Mouse (Mus musculus) embryonic facial prominence, embryonic 15.5 days (tissue): ENCODE measurements at regions not wholly inside any gene's neighbourhood (a gene's known extent, or its start where the extent isn't known, plus 50 kb on each side); places are given as distances from the start of the nearest gene placed in this dataset.

Experiments used
- ATAC-seq: fragments of 200-750 bp; cut with Nextera tagmentation; 2 replicates; pipeline ENCODE4 v1.8.0; 2017; ENCODE audit warnings: low read depth, moderate TSS enrichment; ENCODE audit not compliant: insufficient number of reproducible peaks, low FRiP score, low TSS enrichment
- H3K27ac ChIP-seq: fragments of 300-500 bp; sonication (generic); replicated peaks from 2 replicates; pipeline ENCODE4 v1.5.1; 2015; ENCODE audit warnings: mild to moderate bottlenecking, inconsistent platforms
- H3K27me3 ChIP-seq: fragments of 300-500 bp; sonication (generic); 2 replicates; pipeline ENCODE4 v1.6.1; 2015; ENCODE audit warnings: inconsistent platforms
- H3K36me3 ChIP-seq: fragments of 300-500 bp; sonication (generic); 2 replicates; pipeline ENCODE4 v1.6.1; 2015; ENCODE audit warnings: mild to moderate bottlenecking, inconsistent platforms
- H3K4me1 ChIP-seq: fragments of 300-500 bp; sonication (generic); 2 replicates; pipeline ENCODE4 v1.6.1; 2015; ENCODE audit warnings: inconsistent platforms
- H3K4me2 ChIP-seq: fragments of 300-500 bp; sonication (generic); replicated peaks from 2 replicates; pipeline ENCODE4 v1.6.1; 2015; ENCODE audit warnings: mild to moderate bottlenecking, inconsistent platforms
- H3K4me3 ChIP-seq: fragments of 300-500 bp; sonication (generic); replicated peaks from 2 replicates; pipeline ENCODE4 v1.5.1; 2015; ENCODE audit warnings: mild to moderate bottlenecking, inconsistent platforms
- H3K9ac ChIP-seq: fragments of 300-500 bp; sonication (generic); 2 replicates; pipeline ENCODE4 v1.6.1; 2015; ENCODE audit warnings: inconsistent platforms
- H3K9me3 ChIP-seq: fragments of 300-500 bp; sonication (generic); replicated peaks from 2 replicates; pipeline ENCODE4 v1.6.1; 2016; ENCODE audit warnings: inconsistent platforms
- WGBS: fragments of 180-500 bp; shearing (Covaris S2); methylation state at CpG from one replicate; pipeline ENCODE4 v1.1.7; 2015; 5-methylcytosine and 5-hydroxymethylcytosine counted together

DNA sequence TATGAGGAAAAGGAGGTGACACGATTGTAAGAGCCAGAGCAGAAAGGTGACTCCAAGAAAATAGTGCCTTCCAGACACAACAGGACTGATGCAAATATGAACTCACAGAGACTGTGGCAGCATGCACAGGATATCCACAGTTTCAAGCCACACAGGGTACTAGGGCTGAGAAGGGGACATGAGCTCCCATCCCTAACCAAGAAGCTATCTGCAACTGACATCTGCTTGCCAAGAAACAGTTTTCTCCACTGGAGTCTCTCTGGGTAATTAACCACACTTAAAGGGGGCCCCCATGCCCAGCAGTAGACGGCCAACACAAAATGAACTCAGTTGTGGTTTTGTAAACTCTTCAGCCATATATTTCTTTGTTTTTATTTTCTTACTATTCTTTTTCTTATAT lies 176.1 kb downstream of the Gm11361 start:
- Histone ChIP-seq H3K9ac (no peak overlapping the region), H3K4me1 (no peaks in the 10 kb centered on the region), H3K4me3 (no peak overlapping the region), H3K27ac (no peak overlapping the region), H3K27me3 (no peaks in the 10 kb centered on the region), H3K4me2 (no peak overlapping the region), H3K36me3 (no peaks in the 10 kb centered on the region), H3K9me3 (no peaks in the 10 kb centered on the region)
- ATAC-seq, result no peak
- WGBS, result 43% methylated on average over 2 of the region's 2 CpGs

DNA sequence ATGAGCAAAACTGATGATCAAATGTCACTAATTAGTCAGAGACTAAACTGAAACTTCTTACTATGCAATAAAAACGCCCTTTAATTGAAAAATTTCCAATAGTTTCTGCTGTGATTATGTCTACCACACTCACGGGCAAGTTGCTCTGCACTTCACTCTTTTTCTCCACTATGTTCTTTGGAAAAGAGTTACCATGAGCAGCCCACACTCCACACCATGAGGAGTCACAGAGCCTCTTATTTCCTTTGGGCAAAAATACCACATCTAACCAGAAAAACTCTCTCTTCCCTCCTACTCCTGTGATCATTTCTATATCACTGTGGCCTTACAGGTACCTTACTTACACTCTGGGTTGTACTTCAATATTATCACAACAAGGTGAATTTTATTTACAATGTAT lies 174.7 kb downstream of the Gm11361 start:
- H3K4me1 ChIP-seq, result no peaks in the 10 kb centered on the region
- H3K9ac ChIP-seq, result no peak overlapping the region
- no peak overlapping the region for H3K27ac ChIP-seq
- H3K27me3 ChIP-seq, result no peaks in the 10 kb centered on the region
- no peak overlapping the region for H3K4me3 ChIP-seq
- no peaks in the 10 kb centered on the region for H3K36me3 ChIP-seq
- no peak for ATAC-seq
- WGBS, result 63% methylated on average over 2 of the region's 2 CpGs
- H3K4me2 ChIP-seq, result no peak overlapping the region
- H3K9me3 ChIP-seq, result no peaks in the 10 kb centered on the region

DNA sequence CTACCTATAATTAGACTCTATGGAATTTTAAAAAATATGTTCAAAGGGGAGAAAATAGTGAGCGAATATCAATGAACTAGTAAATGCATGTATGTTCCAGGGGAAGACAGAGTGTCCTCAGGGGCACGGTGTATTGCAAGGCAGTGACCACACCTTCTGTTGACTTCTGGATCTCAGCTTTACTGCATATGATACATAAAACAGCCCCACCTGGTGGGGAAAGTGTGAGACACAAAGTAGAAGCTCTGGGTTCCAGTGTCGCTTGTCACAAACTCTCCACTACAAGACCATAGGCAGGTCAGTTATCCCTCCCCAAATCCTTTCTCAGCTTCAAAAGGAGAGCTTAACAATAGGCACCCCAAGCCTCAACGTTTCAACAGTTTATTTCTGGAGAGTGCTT lies 168.8 kb downstream of the Gm11361 start:
- no peak for ATAC-seq
- Histone ChIP-seq H3K9me3 (no peaks in the 10 kb centered on the region), H3K36me3 (no peaks in the 10 kb centered on the region), H3K4me1 (no peaks in the 10 kb centered on the region), H3K27ac (no peak overlapping the region), H3K4me2 (no peak overlapping the region), H3K4me3 (no peak overlapping the region), H3K9ac (no peak overlapping the region), H3K27me3 (no peaks in the 10 kb centered on the region)
- 70% methylated on average over 4 of the region's 4 CpGs for WGBS

DNA sequence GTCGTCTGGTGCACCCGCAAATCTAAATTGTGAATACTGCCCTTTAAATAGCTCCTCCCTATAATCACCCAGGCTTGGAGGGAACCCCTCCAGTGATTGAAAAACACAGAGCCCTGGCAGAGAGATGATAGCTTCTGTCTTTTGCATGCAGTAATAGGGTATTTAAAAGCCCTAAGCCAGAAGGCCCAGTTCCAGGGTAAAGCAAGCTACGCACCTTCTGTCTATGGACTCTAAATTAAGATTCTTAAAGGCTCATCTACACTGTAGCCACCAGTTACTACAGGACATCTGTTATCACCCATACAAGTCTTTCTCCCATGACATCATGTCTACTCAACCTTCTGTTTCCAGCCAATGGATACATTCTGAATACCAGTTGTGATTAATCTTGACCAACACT lies 167.8 kb downstream of the Gm11361 start:
- Histone ChIP-seq H3K9ac (no peak overlapping the region), H3K36me3 (no peaks in the 10 kb centered on the region), H3K27me3 (no peaks in the 10 kb centered on the region), H3K4me2 (no peak overlapping the region), H3K4me1 (no peaks in the 10 kb centered on the region), H3K4me3 (no peak overlapping the region), H3K9me3 (no peaks in the 10 kb centered on the region), H3K27ac (no peak overlapping the region)
- no peak for ATAC-seq
- WGBS, result 82% methylated on average over 3 of the region's 3 CpGs

DNA sequence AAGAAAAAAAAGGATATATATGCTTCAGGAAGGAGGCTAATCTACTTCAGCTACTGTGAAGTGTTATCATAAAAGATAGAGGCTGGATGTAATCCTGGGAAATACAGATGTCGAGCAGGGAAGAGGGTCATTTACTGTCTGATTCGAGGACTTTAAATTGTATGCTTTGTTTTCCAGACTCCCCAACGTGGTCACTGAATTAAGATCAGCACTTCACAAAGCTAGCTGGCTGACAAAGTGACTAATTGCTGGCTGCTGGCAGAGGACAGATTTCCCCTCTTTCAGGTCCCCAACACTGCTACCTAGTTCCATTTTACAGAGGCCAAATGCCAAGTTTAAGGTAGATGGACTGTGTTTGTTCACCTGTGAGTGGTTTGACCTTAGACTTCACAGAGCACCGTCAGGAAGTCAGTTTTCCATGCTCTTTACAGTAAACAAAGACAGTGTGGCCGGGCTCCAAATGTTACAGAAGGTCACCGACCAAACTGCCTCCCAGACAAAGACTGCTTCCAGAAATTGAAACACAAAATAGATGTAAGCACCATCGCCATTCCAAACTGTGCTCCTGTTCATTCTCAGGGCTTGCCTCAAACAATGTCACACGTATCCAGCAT lies 167.2 kb downstream of the Gm11361 start:
- no peak overlapping the region for H3K4me3 ChIP-seq
- no peaks in the 10 kb centered on the region for H3K9me3 ChIP-seq
- no peak overlapping the region for H3K27ac ChIP-seq
- no peak overlapping the region for H3K9ac ChIP-seq
- peaks cover under 1% of the 10 kb centered on the region; the same call in 1 of the 2 replicates for H3K4me1 ChIP-seq
- no peaks in the 10 kb centered on the region for H3K27me3 ChIP-seq
- no peak for ATAC-seq
- H3K4me2 ChIP-seq, result no peak overlapping the region
- no peaks in the 10 kb centered on the region for H3K36me3 ChIP-seq
- 41% methylated on average over 8 of the region's 8 CpGs for WGBS

DNA sequence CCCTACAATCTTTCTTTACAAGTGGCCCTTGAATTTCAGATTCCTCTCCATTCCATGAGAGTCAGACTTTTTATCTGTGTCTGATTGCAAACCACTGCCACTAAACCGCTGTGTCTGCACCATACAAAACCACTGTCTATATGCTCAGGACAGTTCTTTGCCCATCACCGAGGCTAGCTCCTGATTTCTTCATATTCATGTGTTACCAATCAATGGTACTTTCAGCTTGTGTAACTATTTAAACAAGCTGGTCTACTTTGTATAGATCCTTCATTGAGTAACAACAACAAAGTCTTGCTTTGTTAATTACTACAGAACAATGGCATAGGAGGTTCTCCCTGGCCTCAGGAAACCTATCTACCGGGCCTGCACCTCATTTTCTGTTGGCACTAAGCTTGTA lies 164.0 kb downstream of the Gm11361 start:
- H3K4me2 ChIP-seq, result no peak overlapping the region
- no peak overlapping the region for H3K4me3 ChIP-seq
- H3K27ac ChIP-seq, result no peak overlapping the region
- no peaks in the 10 kb centered on the region for H3K9me3 ChIP-seq
- H3K9ac ChIP-seq, result no peak overlapping the region
- 69% methylated on average over 3 of the region's 3 CpGs for WGBS
- no peak for ATAC-seq
- H3K36me3 ChIP-seq, result no peaks in the 10 kb centered on the region
- H3K27me3 ChIP-seq, result no peaks in the 10 kb centered on the region
- peaks cover 28% of the 10 kb centered on the region for H3K4me1 ChIP-seq

DNA sequence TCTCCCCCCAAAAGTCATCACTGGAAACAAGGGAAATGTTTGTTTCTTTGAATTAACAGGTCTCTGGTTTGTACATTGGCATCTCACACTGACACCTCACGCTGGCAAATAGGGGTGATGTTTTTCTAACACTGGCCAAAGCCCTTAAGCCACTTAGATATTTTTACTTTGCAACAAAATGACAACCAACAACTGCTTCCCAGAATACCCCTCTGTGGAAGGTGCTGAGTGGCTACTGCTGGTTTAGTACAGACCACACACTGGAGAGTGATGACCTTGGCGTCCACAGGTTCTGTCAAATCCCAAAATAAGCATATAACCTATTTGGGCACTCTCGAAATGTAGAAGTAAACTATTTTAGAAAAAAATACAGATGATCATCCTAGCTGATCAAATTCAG lies 163.3 kb downstream of the Gm11361 start:
- whole genome bisulfite sequencing, result 68% methylated on average over 3 of the region's 3 CpGs
- no peak for ATAC-seq
- H3K4me1 ChIP-seq, result peaks cover 33% of the 10 kb centered on the region
- no peak overlapping the region for H3K4me2 ChIP-seq
- no peak overlapping the region for H3K27ac ChIP-seq
- no peak overlapping the region for H3K9ac ChIP-seq
- H3K36me3 ChIP-seq, result no peaks in the 10 kb centered on the region
- H3K27me3 ChIP-seq, result no peaks in the 10 kb centered on the region
- no peaks in the 10 kb centered on the region for H3K9me3 ChIP-seq
- H3K4me3 ChIP-seq, result no peak overlapping the region

DNA sequence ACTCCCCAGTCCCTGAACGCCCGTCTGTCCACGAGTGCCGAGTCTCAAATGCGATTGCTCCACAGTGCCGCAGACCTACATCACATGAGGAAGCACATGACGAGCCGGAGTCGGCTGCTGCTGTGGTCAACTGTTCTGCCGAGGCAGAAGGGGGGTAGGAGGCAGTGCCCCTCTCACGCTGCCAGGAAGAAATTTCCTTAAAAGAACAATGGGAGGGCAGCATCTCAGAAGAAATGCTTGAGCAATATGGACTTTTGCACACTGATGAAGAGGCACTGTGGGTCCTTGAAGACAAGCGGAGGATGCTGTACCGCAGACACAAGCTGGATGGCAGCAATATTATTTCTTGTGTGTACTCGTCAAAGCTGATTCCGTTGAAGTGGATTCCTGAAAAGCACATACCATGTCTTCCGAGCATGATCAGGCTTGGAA lies 162.6 kb downstream of the Gm11361 start:
- Histone ChIP-seq H3K9ac (no peak overlapping the region), H3K4me2 (peak overlapping the region; percentile 53), H3K27ac (no peak overlapping the region), H3K27me3 (no peaks in the 10 kb centered on the region), H3K4me3 (peak overlapping the region; percentile 25), H3K36me3 (no peaks in the 10 kb centered on the region), H3K4me1 (peaks cover 33% of the 10 kb centered on the region), H3K9me3 (no peaks in the 10 kb centered on the region)
- 24% methylated on average over 16 of the region's 16 CpGs for WGBS
- ATAC-seq, result no peak

DNA sequence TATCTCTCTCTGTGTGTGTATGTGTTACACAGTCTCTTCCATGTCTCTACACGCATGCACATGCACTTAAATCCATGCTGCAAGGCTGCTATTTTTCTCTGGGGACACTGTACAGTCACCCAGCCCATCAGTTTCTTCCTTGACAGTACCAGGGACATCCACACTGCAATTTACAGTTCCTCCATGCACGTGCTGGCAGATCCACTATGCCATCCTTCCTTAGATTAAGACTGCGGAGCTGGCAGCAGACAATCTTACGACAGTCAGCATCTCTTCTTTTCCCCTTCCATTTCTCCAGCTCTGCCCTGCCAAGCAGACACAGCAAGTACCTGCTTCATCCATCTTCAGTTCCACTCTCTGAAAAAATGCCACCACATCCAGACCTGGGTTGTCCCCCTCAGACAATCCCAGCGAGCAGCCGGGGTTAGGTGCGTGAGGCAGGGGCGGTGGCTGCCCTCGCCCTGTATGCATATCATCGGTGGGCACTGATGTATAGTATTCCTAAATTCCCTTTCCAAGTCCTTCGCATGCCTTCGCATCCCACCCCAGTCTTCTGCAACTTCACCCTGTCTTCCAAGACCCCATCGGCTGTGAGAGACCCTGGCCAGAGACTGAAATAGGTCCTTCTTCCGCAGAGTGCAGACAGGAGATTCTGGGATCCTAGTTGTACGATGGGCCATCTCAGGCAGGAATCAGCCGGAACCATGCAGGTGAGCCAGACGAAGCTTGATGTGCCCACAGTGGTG lies 161.8 kb downstream of the Gm11361 start:
- no peak overlapping the region for H3K9ac ChIP-seq
- H3K36me3 ChIP-seq, result no peaks in the 10 kb centered on the region
- peak overlapping the region; percentile 53 for H3K4me2 ChIP-seq
- peak overlapping the region; percentile 94 for H3K27ac ChIP-seq
- H3K4me3 ChIP-seq, result peak overlapping the region; percentile 25
- ATAC-seq, result no peak
- H3K4me1 ChIP-seq, result peaks cover 33% of the 10 kb centered on the region
- 75% methylated on average over 17 of the region's 17 CpGs for WGBS
- H3K9me3 ChIP-seq, result no peaks in the 10 kb centered on the region
- H3K27me3 ChIP-seq, result no peaks in the 10 kb centered on the region

DNA sequence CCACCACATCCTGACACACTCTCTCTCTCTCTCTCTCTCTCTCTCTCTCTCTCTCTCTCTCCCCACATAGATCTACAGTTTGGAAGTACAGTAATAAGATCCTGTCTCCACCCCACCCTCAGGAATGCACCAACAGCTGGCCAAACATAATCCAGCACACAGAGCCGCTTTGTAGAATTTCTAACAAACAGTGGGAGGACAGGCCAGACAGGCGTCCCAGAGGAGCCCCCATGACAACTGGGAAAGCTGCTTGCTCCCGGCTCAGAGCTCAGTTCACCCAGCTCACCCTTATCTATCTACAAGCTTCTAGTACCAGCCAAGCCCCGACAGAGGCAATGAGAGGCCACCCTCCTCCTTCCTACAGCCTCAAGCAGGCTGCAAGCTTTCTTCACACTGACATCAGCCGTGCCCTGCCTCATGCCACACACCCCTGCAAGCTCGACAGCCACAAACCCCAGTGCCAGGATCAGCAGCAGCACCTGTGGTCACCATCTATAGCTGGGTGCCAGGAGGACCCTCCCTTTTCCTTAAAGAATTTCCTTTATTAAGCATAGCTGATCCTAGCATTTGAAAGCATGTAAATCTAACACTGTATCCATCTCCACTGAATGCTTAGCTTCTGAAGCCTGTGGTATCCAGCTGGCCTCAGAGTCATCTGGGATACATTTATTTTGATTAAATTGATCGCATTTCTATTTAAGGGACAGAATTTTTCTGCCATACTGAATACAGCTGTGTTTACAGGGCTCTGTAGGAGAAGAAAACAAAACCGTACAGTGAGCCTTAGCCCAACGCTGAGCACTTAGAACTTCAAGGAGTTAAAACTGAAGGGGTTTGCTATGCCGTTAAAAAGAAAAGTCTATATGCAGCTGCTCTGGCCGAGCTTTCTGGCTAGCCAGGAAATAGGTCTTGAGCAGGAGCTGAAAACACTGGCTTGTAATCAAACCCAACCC lies 160.9 kb downstream of the Gm11361 start:
- WGBS, result 5% methylated on average over 11 of the region's 11 CpGs

DNA sequence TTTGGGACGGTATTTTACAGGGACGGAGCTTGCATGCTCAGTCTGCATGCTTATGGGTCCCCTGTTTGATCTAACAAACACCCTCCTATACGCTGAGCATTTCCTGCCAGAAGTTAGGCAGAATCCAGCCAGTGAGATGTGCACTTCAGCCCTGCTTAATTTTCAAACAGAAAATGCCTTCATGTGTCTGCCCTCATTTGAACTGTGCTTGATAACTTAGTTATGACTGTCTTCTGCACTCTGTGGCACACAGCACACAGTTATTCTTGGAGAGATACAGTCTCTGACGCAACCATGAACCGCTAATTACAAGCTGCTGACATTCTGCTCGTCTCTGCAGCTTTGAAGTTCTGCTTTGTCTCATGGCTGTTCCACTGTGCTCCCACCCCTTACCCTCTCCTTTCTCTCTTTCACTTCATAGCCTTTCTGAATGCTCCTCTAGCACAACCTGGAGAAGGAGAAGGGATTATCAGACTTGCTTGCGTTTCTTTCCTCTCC lies 160.2 kb downstream of the Gm11361 start:
- 0 out of 2 replicates have a peak overlapping the region, but pooled peaks have one; percentile 6 for H3K9ac ChIP-seq
- H3K27me3 ChIP-seq, result no peaks in the 10 kb centered on the region
- H3K36me3 ChIP-seq, result no peaks in the 10 kb centered on the region
- H3K4me2 ChIP-seq, result peak overlapping the region; percentile 53
- 3% methylated on average over 7 of the region's 7 CpGs for WGBS
- peaks cover 33% of the 10 kb centered on the region for H3K4me1 ChIP-seq
- H3K27ac ChIP-seq, result peak overlapping the region; percentile 94
- H3K4me3 ChIP-seq, result peak overlapping the region; percentile 25
- peak; percentile 74 for ATAC-seq
- H3K9me3 ChIP-seq, result no peaks in the 10 kb centered on the region

More for the DNA sequence above, 160.9 kb downstream of the Gm11361 start:
- Histone ChIP-seq H3K36me3 (no peaks in the 10 kb centered on the region), H3K4me2 (peak overlapping the region; percentile 53), H3K27me3 (no peaks in the 10 kb centered on the region), H3K9me3 (no peaks in the 10 kb centered on the region), H3K4me1 (peaks cover 33% of the 10 kb centered on the region), H3K27ac (peak overlapping the region; percentile 94), H3K9ac (0 out of 2 replicates have a peak overlapping the region, but pooled peaks have one; percentile 6), H3K4me3 (peak overlapping the region; percentile 25)
- ATAC-seq, result peak; percentile 90
